Comparison of ENCODE assay signal across 11 mouse cellular contexts in the genomic region with DNA sequence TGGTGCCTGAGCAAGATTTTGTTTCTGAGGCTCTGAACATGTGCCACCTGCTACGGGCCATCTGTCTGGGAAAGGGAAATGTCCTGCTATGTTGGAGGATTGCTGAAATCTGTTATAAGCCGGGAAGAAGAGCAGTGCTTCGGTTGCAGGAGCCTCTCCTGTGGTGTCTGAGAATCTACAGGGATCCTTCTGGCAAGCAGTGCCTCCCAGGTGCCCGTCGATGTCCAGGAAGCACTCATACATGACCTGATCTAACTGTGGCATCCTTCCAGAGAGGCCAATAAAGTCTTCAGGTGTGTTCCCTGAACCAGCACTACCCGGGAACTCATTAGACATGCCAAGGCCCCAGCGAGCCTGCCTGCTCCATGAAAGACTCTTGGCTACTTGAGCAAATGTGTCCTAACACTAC. TPM values are rescaled to one million over a fixed set of nuclear protein-coding genes. Genes with fewer than 3 reads are reported as not detected.
DNase-seq lines count a peak whose midpoint lies in the region.
"Had no signal": no experiment of that assay in that cellular context is flagged by ENCODE, and none has a peak within 500 bp of the region (broad histone marks: within the 10 kb centered on the region; RNA-seq: fewer than 3 reads in every experiment).

No protein-coding gene starts in this region.

- intact Hi-C loops in heart, postnatal 25 days (cut with DNase I): no loop called here

- DNase-seq in kidney, adult 9 months: peak; percentile 16
- no peak for DNase-seq in kidney, postnatal 25 days
- DNase-seq in brain, adult 2 months (ENCODE audit: low read depth, low spot score): peak; percentile 89
- DNase-seq in cerebellum, adult 11 months: peak; percentile 62
- DNase-seq in cerebellum, postnatal 14 days: peak; percentile 56 to 77
- DNase-seq in gastrocnemius, postnatal 10 days: no peak
- DNase-seq in heart, postnatal 25 days (ENCODE audit: low spot score): no peak
- no peak for DNase-seq in MN1 (ENCODE audit: low spot score)
- DNase-seq: adrenal gland, postnatal 36 days; heart, postnatal 36 days; lung, adult 2 months had no signal

RNA-seq across cellular contexts. Expression of a gene that starts 33.7 kb away (rescaled TPM):
- total RNA-seq in gastrocnemius, postnatal 10 days (2021): 10 to 100 TPM in 1 of 2 experiments, 1 to 10 TPM in 1; 7.5 to 12.4 TPM
- total RNA-seq in heart, postnatal 25 days (2021): 1 to 10 TPM; 5.7 to 7.0 TPM

Comparison
In these comparisons a context has a peak if more than half of its experiments do, and no peak if none do; other contexts are left out.
1. DNase-seq: peak in kidney, adult 9 months (single experiment), brain, adult 2 months (single experiment), cerebellum, adult 11 months (single experiment) and cerebellum, postnatal 14 days (2 of 2); none in kidney, postnatal 25 days (0 of 2), gastrocnemius, postnatal 10 days (single experiment), heart, postnatal 25 days (single experiment) and MN1 (single experiment).